Mouse (Mus musculus): Measurements from ENCODE around the gene D10Wsu102e.

DNA sequence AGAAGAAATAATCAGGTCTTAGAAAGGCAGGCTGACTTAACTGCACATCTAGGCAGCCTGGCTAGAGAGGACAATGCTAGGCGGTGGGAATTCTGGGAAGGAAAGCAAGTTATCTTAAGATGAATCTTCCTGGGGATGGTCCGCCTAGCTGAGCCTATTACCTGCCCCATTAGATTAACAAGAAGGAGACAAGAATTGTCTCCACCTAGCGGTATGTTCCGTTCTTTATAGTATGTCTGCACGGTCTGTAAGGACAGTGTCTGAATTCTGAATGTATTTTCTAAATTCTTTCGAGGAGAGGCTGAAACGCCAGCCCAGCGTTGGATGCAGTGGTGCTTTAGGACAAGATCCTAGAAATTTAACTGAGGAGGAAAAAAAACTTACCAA lies 5.7 kb upstream of the D10Wsu102e start:
- TF ChIP-seq POLR2A (IDR thresholded peaks at IDR 0.05; ENCODE audit: borderline replicate concordance, extremely low read depth, insufficient read depth, insufficient read length, poor library complexity, severe bottlenecking) (no peak), CTCF (IDR thresholded peaks at IDR 0.05; ENCODE audit: borderline replicate concordance, extremely low read depth, insufficient read depth, insufficient read length) (no peak)
